Mouse (Mus musculus) macrophage (primary cell): ENCODE results near the gene Vmn1r68. TPM values are rescaled to one million over a fixed set of nuclear protein-coding genes. Genes with fewer than 3 reads are reported as not detected.

Experiments
- H3K27ac ChIP-seq: fragments of 350-480 bp; formaldehyde crosslinking; 2 replicates; pipeline ENCODE4 v1.9.0; 2021
- H3K36me3 ChIP-seq: fragments of 350-480 bp; formaldehyde crosslinking; 2 replicates; pipeline ENCODE4 v1.9.0; 2021; ENCODE audit errors: inconsistent target
- H3K4me3 ChIP-seq: fragments of 350-480 bp; formaldehyde crosslinking; 2 replicates; pipeline ENCODE4 v1.9.0; 2021; ENCODE audit errors: inconsistent target
- H3K79me2 ChIP-seq: fragments of 350-480 bp; formaldehyde crosslinking; 2 replicates; pipeline ENCODE4 v1.9.0; 2021; ENCODE audit errors: inconsistent target
- WGBS: methylation state at CpG from one replicate; pipeline ENCODE4 v1.1.7; 2026; ENCODE audit warnings: inconsistent platforms; ENCODE audit not compliant: missing documents; 5-methylcytosine and 5-hydroxymethylcytosine counted together
- polyA plus RNA-seq: library from polyadenylated mRNA; stranded (reverse); fragments of 250-400 nt; gene quantifications from 3 replicates; pipeline ENCODE4 v1.2.4, GENCODE M21; 2018; ENCODE audit warnings: inconsistent platforms
- total RNA-seq, 78 experiments: library from RNA; depleted of rRNA; stranded (reverse); fragments of 250-400 nt; gene quantifications; 1 replicate in 9 of 78; 2 replicates in 24 of 78; 3 replicates in 43 of 78; 4 replicates in 2 of 78; pipeline ENCODE4 v1.2.4; 2018; ENCODE audit warnings: inconsistent platforms in 56 of 78

The Vmn1r68 gene
- total RNA-seq (2018; cell fraction: chromatin; rRNA removed): not detected
- total RNA-seq (2018; cell fraction: cytosol; rRNA removed): not detected
- total RNA-seq (2018; cell fraction: nucleus; rRNA removed): not detected
- not detected in 3 replicates for polyA plus RNA-seq

GRCm38 (mm10) chr7:10558385-10558784, at the start of gene Vmn1r68:
Gene Vmn1r68, minus strand, starts transcription at chr7:10558485.
- Histone ChIP-seq H3K27ac (no peak within 1 kb of the TSS), H3K79me2 (no peaks in the 10 kb centered on the region), H3K36me3 (no peaks in the 10 kb centered on the region), H3K4me3 (no peak within 1 kb of the TSS)
- WGBS: 71% methylated on average over 2 of the region's 2 CpGs

- no peak overlapping the region; the same call in 1 of the 2 replicates for H3K4me3 ChIP-seq
Measured at GRCm38 (mm10) chr7:10495578-10495977, 62.7 kb downstream of the Vmn1r68 start.

GRCm38 (mm10) chr7:10494786-10495521, 63.3 kb downstream of the Vmn1r68 start, which contains the start of gene Zik1:
Gene Zik1, minus strand, starts transcription at chr7:10495394.
- Histone ChIP-seq H3K27ac (no peak within 1 kb of the TSS), H3K36me3 (no peaks in the 10 kb centered on the region), H3K4me3 (peak within 1 kb of the TSS; percentile 61), H3K79me2 (no peaks in the 10 kb centered on the region)
- 3% methylated on average over 32 of the region's 33 CpGs for WGBS

More at GRCm38 (mm10) chr7:10495578-10495977, 62.7 kb downstream of the Vmn1r68 start:
- H3K36me3 ChIP-seq: no peaks in the 10 kb centered on the region
- no peaks in the 10 kb centered on the region for H3K79me2 ChIP-seq
- no peak overlapping the region for H3K27ac ChIP-seq
- WGBS: 41% methylated on average over 6 of the region's 6 CpGs

- no peak overlapping the region for H3K4me3 ChIP-seq
- 65% methylated on average over 17 of the region's 18 CpGs for WGBS
- no peaks in the 10 kb centered on the region for H3K36me3 ChIP-seq
Measured at GRCm38 (mm10) chr7:10480588-10481233, 77.6 kb downstream of the Vmn1r68 start.

GRCm38 (mm10) chr7:10479813-10480212, 78.5 kb downstream of the Vmn1r68 start:
- no peaks in the 10 kb centered on the region for H3K36me3 ChIP-seq
- no peaks in the 10 kb centered on the region for H3K79me2 ChIP-seq
- H3K27ac ChIP-seq: no peak overlapping the region
- no peak overlapping the region for H3K4me3 ChIP-seq

More at GRCm38 (mm10) chr7:10480588-10481233, 77.6 kb downstream of the Vmn1r68 start:
- Histone ChIP-seq H3K79me2 (no peaks in the 10 kb centered on the region), H3K27ac (no peak overlapping the region)

- Histone ChIP-seq H3K36me3 (no peaks in the 10 kb centered on the region), H3K27ac (no peak overlapping the region), H3K4me3 (no peak overlapping the region), H3K79me2 (no peaks in the 10 kb centered on the region)
- WGBS: 65% methylated on average over 3 of the region's 3 CpGs
Measured at GRCm38 (mm10) chr7:10458166-10458565, 100.1 kb downstream of the Vmn1r68 start.

Other genes starting within 250 kb of the Vmn1r68 start
- gene Vmn1r67, start 115.2 kb downstream of the Vmn1r68 start, polyA plus RNA-seq: not detected in 3 replicates
- gene Zik1, start 63.1 kb downstream of the Vmn1r68 start, polyA plus RNA-seq: 0.57 to 1.7 TPM (median 0.68 TPM) in 3 replicates
- gene Vmn1r69, start 55.2 kb upstream of the Vmn1r68 start, polyA plus RNA-seq: not detected in 3 replicates
- gene Vmn1r70, start 73.0 kb upstream of the Vmn1r68 start, polyA plus RNA-seq: not detected in 3 replicates
- not detected in 3 replicates for gene Nlrp4b, start 129.3 kb upstream of the Vmn1r68 start, polyA plus RNA-seq
- not detected in 3 replicates for gene Vmn1r71, start 195.9 kb upstream of the Vmn1r68 start, polyA plus RNA-seq